Comparison of ENCODE assay signal across 8 mouse cellular contexts in the genomic region with DNA sequence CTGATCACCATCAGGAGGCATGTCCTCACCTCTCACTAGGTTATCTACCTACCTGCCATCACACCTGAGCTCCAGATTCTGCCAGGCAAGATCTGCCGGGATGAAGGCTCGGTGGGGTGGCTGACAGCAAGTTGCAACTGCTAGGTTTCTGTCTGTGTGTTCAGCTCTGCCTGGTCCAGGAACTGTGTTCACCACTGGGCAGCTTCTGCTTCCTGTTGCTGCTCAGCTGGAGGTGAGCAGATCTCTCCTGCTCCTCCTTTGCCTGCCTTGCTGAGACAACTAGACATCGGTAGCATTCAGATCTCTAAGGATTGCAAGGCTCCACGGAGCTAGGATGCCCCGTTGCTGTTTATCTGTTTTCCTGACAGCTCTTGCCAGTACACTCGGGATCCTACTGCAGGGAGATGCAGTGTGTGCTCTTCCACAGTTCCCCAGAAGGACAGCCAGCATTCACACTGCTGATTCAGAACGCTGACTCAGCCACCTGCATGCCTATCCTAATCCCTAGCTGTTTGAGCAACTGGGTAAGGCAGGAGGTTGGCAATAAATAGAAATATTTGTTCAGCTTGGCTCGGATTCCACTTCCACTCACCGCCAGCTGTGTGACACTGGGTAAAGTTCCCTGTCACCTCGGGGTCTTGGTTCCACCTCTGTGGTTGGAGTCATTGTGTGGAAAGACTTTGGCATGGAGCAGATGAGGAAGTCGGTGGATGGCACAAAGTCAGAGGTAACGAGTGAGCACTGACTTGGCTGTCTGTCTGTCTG. TPM values are rescaled to one million over a fixed set of nuclear protein-coding genes. Genes with fewer than 3 reads are reported as not detected.
A peak's percentile ranks its signal among the peaks of the same experiment; 100 is the strongest.
DNase-seq lines count a peak whose midpoint lies in the region; ATAC-seq and TF ChIP-seq lines count a peak whose summit lies in the region.
"Had no signal": no experiment of that assay in that cellular context is flagged by ENCODE, and none has a peak within 500 bp of the region (broad histone marks: within the 10 kb centered on the region; RNA-seq: fewer than 3 reads in every experiment).

No protein-coding gene starts in this region.

- no peak overlapping the region for H3K4me3 ChIP-seq in limb, embryonic 14.5 days (replicated peaks; ENCODE audit: low read length)
- no peak overlapping the region for H3K4me3 ChIP-seq in limb, embryonic 10.5 days
- no peak overlapping the region for H3K4me3 ChIP-seq in myocyte
- H3K4me3 ChIP-seq: hindbrain, embryonic 13.5 days had no signal

- no peak for TF ChIP-seq POLR2A in limb, embryonic 14.5 days (IDR thresholded peaks at IDR 0.05; ENCODE audit: borderline replicate concordance, extremely low read depth, insufficient read depth, insufficient read length)
- TF ChIP-seq POLR2A in myocyte (IDR thresholded peaks at IDR 0.05; ENCODE audit: insufficient read length, low read depth), result no peak

- H3ac ChIP-seq in myocyte (ENCODE audit: control insufficient read depth, insufficient read length), result no peak overlapping the region

- peaks cover 15% of the 10 kb centered on the region for H3K4me1 ChIP-seq in limb, embryonic 14.5 days (ENCODE audit: control insufficient read depth, insufficient read depth, low read length)
- peaks cover 11% of the 10 kb centered on the region; the same call in 1 of the 2 replicates for H3K4me1 ChIP-seq in limb, embryonic 10.5 days

- no peaks in the 10 kb centered on the region for H3K36me3 ChIP-seq in limb, embryonic 14.5 days (ENCODE audit: control insufficient read depth, insufficient read depth, low read length)
- no peaks in the 10 kb centered on the region for H3K36me3 ChIP-seq in limb, embryonic 10.5 days
- H3K36me3 ChIP-seq in myocyte (ENCODE audit: control insufficient read depth, insufficient read depth), result no peaks in the 10 kb centered on the region
- H3K36me3 ChIP-seq: hindbrain, embryonic 13.5 days had no signal

- no peaks in the 10 kb centered on the region for H3K9me3 ChIP-seq in limb, embryonic 14.5 days (ENCODE audit: control insufficient read depth, low read length)
- no peaks in the 10 kb centered on the region for H3K9me3 ChIP-seq in limb, embryonic 10.5 days (replicated peaks)
- H3K9me3 ChIP-seq: hindbrain, embryonic 13.5 days had no signal

- WGBS in limb, embryonic 14.5 days, result 53% methylated on average over 12 of the region's 12 CpGs
- WGBS in limb, embryonic 10.5 days, result 77% methylated on average over 12 of the region's 12 CpGs

- H3K27ac ChIP-seq in limb, embryonic 14.5 days (replicated peaks; ENCODE audit: low read depth, low read length), result no peak overlapping the region
- no peak overlapping the region for H3K27ac ChIP-seq in limb, embryonic 10.5 days
- H3K27ac ChIP-seq: hindbrain, embryonic 13.5 days had no signal

- H3K9ac ChIP-seq in limb, embryonic 14.5 days (ENCODE audit: low read depth, low read length, severe bottlenecking), result no peak overlapping the region
- H3K9ac ChIP-seq: hindbrain, embryonic 13.5 days had no signal

- no peak for ATAC-seq in limb, embryonic 14.5 days (ENCODE audit: low FRiP score, low read depth)

- peak; percentile 30 for DNase-seq in limb, embryonic 14.5 days (ENCODE audit: low spot score)
- no peak for DNase-seq in limb, embryonic 10.5 days (ENCODE audit: low spot score)
- peak; percentile 49 for DNase-seq in adrenal gland, postnatal 25 days
- peak; percentile 24 for DNase-seq in gastrocnemius, postnatal 25 days
- DNase-seq in ovary, postnatal 14 days (ENCODE audit: low spot score), result no peak
- DNase-seq in retina, postnatal 1 day, result no peak

- no peaks in the 10 kb centered on the region for H3K27me3 ChIP-seq in limb, embryonic 14.5 days (ENCODE audit: control insufficient read depth, insufficient read depth, low read length)
- H3K27me3 ChIP-seq in limb, embryonic 10.5 days (ENCODE audit: low read depth, poor library complexity, severe bottlenecking), result no peaks in the 10 kb centered on the region
- H3K27me3 ChIP-seq in myocyte (ENCODE audit: control insufficient read depth, insufficient read depth, insufficient read length), result no peaks in the 10 kb centered on the region
- H3K27me3 ChIP-seq: hindbrain, embryonic 13.5 days had no signal

- no peak overlapping the region for H3K4me2 ChIP-seq in limb, embryonic 14.5 days (replicated peaks; ENCODE audit: low read depth, low read length, severe bottlenecking)
- H3K4me2 ChIP-seq in myocyte (ENCODE audit: low read depth), result peak overlapping the region; percentile 80
- H3K4me2 ChIP-seq: hindbrain, embryonic 13.5 days had no signal

- H3K79me2 ChIP-seq in myocyte (ENCODE audit: control insufficient read depth, insufficient read depth), result no peaks in the 10 kb centered on the region

TF ChIP-seq in myocyte, 11 proteins besides CTCF, POLR2A, EP300 and RAD21:
- peak in 2 of 3 experiments; percentile 15 to 58 for TF ChIP-seq MYOD1 (IDR thresholded peaks at IDR 0.05; ENCODE audit: control insufficient read depth in 1 of 3, insufficient read length in 2 of 3, low read depth in 2 of 3)
- TF ChIP-seq CEBPB (IDR thresholded peaks at IDR 0.05; ENCODE audit: insufficient read depth, poor library complexity, severe bottlenecking), result peak; percentile 30; the same call in 1 of the 2 replicates
- TF ChIP-seq MAX (IDR thresholded peaks at IDR 0.05; ENCODE audit: low read depth), result no peak
- no peak for TF ChIP-seq TCF3 (IDR thresholded peaks at IDR 0.05; ENCODE audit: insufficient read length, low read depth)
- peak in 2 of 3 experiments; percentile 47 to 65 for TF ChIP-seq MYOG (IDR thresholded peaks at IDR 0.05; ENCODE audit: control insufficient read depth in 1 of 3, insufficient read depth in 1 of 3, insufficient read length in 2 of 3, low read depth in 2 of 3)

RNA-seq across cellular contexts. Expression of a gene that starts 29.3 kb away (rescaled TPM):
- 37.7 and 43.9 TPM in 2 replicates for polyA plus RNA-seq in limb, embryonic 14.5 days (2012; rRNA removed)
- 3.2 and 3.8 TPM in 2 replicates for polyA plus RNA-seq in limb, embryonic 14.5 days (2014; fragmentation: Nextera tagmentation; extraction: Ambion mirVana)
- polyA plus RNA-seq in limb, embryonic 10.5 days (2016; fragmentation: Nextera tagmentation; extraction: Ambion mirVana), result not detected in 2 replicates
- total RNA-seq in adrenal gland, postnatal 25 days (2021), result 15.1 and 16.4 TPM in 2 replicates
- total RNA-seq in gastrocnemius, postnatal 25 days (2021), result 1 to 10 TPM; 5.4 to 6.8 TPM
- 72.9 TPM for polyA plus RNA-seq in myocyte (2012; fragmentation: generic; extraction: Trizol)

Comparison
In these comparisons a context has a peak if more than half of its experiments do, and no peak if none do; other contexts are left out.
1. DNase-seq: peak in limb, embryonic 14.5 days (single experiment), adrenal gland, postnatal 25 days (single experiment) and gastrocnemius, postnatal 25 days (single experiment); none in limb, embryonic 10.5 days (single experiment), ovary, postnatal 14 days (single experiment) and retina, postnatal 1 day (single experiment).